Mouse (Mus musculus) brain, embryonic 14.5 days (tissue): ENCODE measurements at regions not wholly inside any gene's neighbourhood (a gene's known extent, or its start where the extent isn't known, plus 50 kb on each side); places are given as distances from the start of the nearest gene placed in this dataset.

Source experiments
- CTCF ChIP-seq: fragments of 200-500 bp; IDR thresholded peaks from 2 replicates; pipeline ENCODE4 v1.5.1; 2012; ENCODE audit warnings: inconsistent platforms, mild to moderate bottlenecking, moderate library complexity, borderline replicate concordance; ENCODE audit not compliant: insufficient read depth, insufficient read length; ENCODE audit errors: extremely low read depth
- POLR2A ChIP-seq: fragments of 200-500 bp; IDR thresholded peaks from 2 replicates; pipeline ENCODE4 v1.6.1; 2012; ENCODE audit warnings: mild to moderate bottlenecking, inconsistent platforms, borderline replicate concordance; ENCODE audit not compliant: poor library complexity, insufficient read depth, insufficient read length, severe bottlenecking; ENCODE audit errors: extremely low read depth

DNA sequence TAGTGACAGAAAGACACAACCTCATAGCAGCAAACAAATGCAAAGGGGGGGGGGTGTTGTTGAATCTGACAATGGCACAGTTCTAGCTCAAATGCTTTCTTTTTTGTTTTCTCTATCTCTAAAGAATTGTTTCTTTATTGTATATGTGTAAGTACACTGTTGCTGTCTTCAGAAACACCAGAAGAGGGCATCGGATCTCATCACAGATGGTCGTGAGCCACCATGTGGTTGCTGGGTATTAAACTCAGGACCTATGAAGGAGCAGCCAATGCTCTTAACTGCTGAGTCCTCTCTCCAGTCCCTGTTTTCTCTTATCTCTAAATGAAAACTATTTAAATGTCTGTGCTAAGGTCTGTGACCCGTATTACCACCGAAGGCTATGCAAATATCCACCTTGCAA lies 2207.4 kb upstream of the Gm7489 start:
- no peak for TF ChIP-seq CTCF
- TF ChIP-seq POLR2A: no peak
